Mouse (Mus musculus): Measurements from ENCODE around the gene Pias1. TPM values are rescaled to one million over a fixed set of nuclear protein-coding genes. Genes with fewer than 3 reads are reported as not detected.

Pias1 gene
- polyA plus RNA-seq, 3 experiments from 2014 or later, result 106 to 183 (median 160) TPM

- ATAC-seq, result no peak
Observed at GRCm38 (mm10) chr9:62857216-62857615, 130.5 kb downstream of the Pias1 start.

GRCm38 (mm10) chr9:62854483-62854882 is 133.2 kb downstream of the Pias1 start:
- ATAC-seq, result no peak

- no peak for ATAC-seq
Observed at GRCm38 (mm10) chr9:62851571-62851970, 136.2 kb downstream of the Pias1 start.

- no peak for ATAC-seq
Observed at GRCm38 (mm10) chr9:62848641-62849040, 139.1 kb downstream of the Pias1 start.

GRCm38 (mm10) chr9:62847694-62848093 is 140.0 kb downstream of the Pias1 start:
- ATAC-seq, result peak; percentile 78

GRCm38 (mm10) chr9:62844461-62844860 is 143.3 kb downstream of the Pias1 start:
- ATAC-seq, result no peak

GRCm38 (mm10) chr9:62843356-62844024 is 144.2 kb downstream of the Pias1 start:
- no peak for ATAC-seq

GRCm38 (mm10) chr9:62839172-62839770 is 148.5 kb downstream of the Pias1 start:
- ATAC-seq, result no peak

GRCm38 (mm10) chr9:62838506-62839171 is 149.1 kb downstream of the Pias1 start, which contains the start of gene Cln6:
Gene Cln6 (plus strand): TSS chr9:62838785.
- peak; percentile 96 for ATAC-seq

- no peak for ATAC-seq
Observed at GRCm38 (mm10) chr9:62838146-62838505, 149.6 kb downstream of the Pias1 start.

GRCm38 (mm10) chr9:62837611-62838010 is 150.1 kb downstream of the Pias1 start:
- ATAC-seq, result no peak

- no peak for ATAC-seq
Observed at GRCm38 (mm10) chr9:62835705-62836446, 151.8 kb downstream of the Pias1 start.

- ATAC-seq, result no peak
Observed at GRCm38 (mm10) chr9:62834906-62835305, 152.8 kb downstream of the Pias1 start.

- no peak for ATAC-seq
Observed at GRCm38 (mm10) chr9:62829877-62830276, 157.8 kb downstream of the Pias1 start.

GRCm38 (mm10) chr9:62828662-62829086 is 159.1 kb downstream of the Pias1 start:
- ATAC-seq, result peak; percentile 92

Other genes starting within 250 kb of the Pias1 start
- gene Fem1b, start 176.0 kb downstream of the Pias1 start, polyA plus RNA-seq (2017; shearing (Covaris generic)), result 1 to 10 TPM; 3.8 to 4.1 (median 4.1) TPM
- 1 to 10 TPM; 7.2 to 9.9 (median 9.7) TPM for gene Cln6, start 149.1 kb downstream of the Pias1 start, polyA plus RNA-seq (2017; shearing (Covaris generic))
- under 1 TPM in 1 of 3 experiments, not detected in 2; 0.47 TPM for gene Calml4, start 129.8 kb downstream of the Pias1 start, polyA plus RNA-seq (2017; shearing (Covaris generic))
- gene Skor1, start 161.0 kb upstream of the Pias1 start, polyA plus RNA-seq (2017; shearing (Covaris generic)), result not detected